Mouse (Mus musculus): ENCODE data around the gene Ciao1. TPM values are rescaled to one million over a fixed set of nuclear protein-coding genes. Genes with fewer than 3 reads are reported as not detected.

Ciao1 gene
- polyA plus RNA-seq, 2 experiments = 29.1 to 38.3 TPM

DNA sequence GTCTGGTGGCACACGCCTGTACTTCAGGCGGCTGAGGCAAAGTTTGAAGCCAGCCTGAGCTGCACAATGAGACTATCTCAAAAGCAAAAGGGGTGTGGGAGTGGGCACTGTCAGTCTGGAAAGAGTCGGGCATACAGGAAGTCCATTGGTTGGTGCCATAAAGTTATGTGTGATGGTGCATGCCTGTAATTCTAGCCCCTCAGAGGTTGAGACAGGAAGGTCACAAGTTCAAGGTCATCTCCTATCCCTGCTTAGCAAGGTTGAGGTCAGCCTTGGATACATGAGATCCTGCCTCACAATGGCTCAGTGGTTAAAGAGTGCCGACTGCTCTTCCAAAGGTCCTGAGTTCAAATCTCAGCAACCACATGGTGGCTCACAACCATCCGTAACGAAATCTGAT, 7.7 kb upstream of the Ciao1 start:
- no peak for ATAC-seq (ENCODE audit: insufficient read depth)
- Histone ChIP-seq H3K4me2 (ENCODE audit: low read depth) (no peak overlapping the region), H3K27ac (no peak overlapping the region), H3K9ac (replicated peaks) (no peak overlapping the region), H3K4me3 (ENCODE audit: insufficient read depth in 1 of 2, low read depth in 2 of 2, low read length in 2 of 2) (no peak overlapping the region), H3K9me3 (ENCODE audit: control insufficient read depth, low read length) (no peaks in the 10 kb centered on the region), H3K36me3 (replicated peaks; ENCODE audit: control insufficient read depth, insufficient read depth, low read depth) (peaks cover 19% of the 10 kb centered on the region), H3K4me1 (replicated peaks; ENCODE audit: control insufficient read depth in 2 of 2, insufficient read depth in 2 of 2, low read length in 1 of 2) (peaks cover 3 to 5% of the 10 kb centered on the region in 2 experiments), H3K27me3 (ENCODE audit: control insufficient read depth, insufficient read depth, low read length) (no peaks in the 10 kb centered on the region)
- TF ChIP-seq EP300 (IDR thresholded peaks at IDR 0.05; ENCODE audit: low read depth) (no peak), CTCF (IDR thresholded peaks at IDR 0.05; ENCODE audit: low read depth) (no peak)
- 69% methylated on average over 6 of the region's 6 CpGs for WGBS (ENCODE audit: insufficient replicate concordance)
- DNase-seq (ENCODE audit: low read depth in 3 of 3, low spot score in 3 of 3) = no peak

DNA sequence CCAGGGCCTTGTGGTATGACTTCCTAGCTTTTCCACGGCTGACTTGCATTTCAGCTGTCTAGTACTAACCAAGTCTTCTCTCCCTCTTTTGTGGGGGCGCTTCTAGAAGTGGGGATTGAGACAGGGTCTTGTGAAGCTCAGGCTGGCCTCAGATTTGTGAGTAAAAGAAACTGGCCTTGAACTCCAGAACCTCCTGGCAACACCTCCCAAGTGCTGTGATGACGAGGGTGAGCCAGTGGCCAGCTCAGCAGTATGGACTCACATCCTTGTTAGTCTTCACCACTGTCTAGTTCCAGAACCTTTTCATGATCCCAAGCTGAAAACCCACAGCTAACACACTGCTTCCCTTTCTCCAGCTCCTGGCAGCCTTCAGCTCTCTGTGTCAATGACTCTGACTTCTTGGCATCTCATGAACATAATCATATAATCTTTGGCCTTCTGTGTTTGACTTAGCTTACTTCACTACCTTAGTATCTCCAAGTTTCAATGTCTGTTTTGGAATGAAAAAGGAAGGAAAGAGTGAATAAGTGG, 7.1 kb upstream of the Ciao1 start:
- 63% methylated on average over 3 of the region's 3 CpGs for whole genome bisulfite sequencing (ENCODE audit: insufficient replicate concordance)
- Histone ChIP-seq H3K4me1 (replicated peaks; ENCODE audit: control insufficient read depth in 2 of 2, insufficient read depth in 2 of 2, low read length in 1 of 2) (peaks cover 6 to 11% of the 10 kb centered on the region in 2 experiments), H3K4me2 (ENCODE audit: low read depth) (no peak overlapping the region), H3K9ac (replicated peaks) (no peak overlapping the region), H3K27me3 (ENCODE audit: control insufficient read depth, insufficient read depth, low read length) (no peaks in the 10 kb centered on the region), H3K4me3 (ENCODE audit: insufficient read depth in 1 of 2, low read depth in 2 of 2, low read length in 2 of 2) (no peak overlapping the region), H3K36me3 (replicated peaks; ENCODE audit: control insufficient read depth, insufficient read depth, low read depth) (peaks cover 19% of the 10 kb centered on the region), H3K27ac (no peak overlapping the region), H3K9me3 (ENCODE audit: control insufficient read depth, low read length) (no peaks in the 10 kb centered on the region)
- DNase-seq (ENCODE audit: low read depth in 3 of 3, low spot score in 3 of 3) = no peak
- ATAC-seq (ENCODE audit: insufficient read depth) = no peak
- TF ChIP-seq EP300 (IDR thresholded peaks at IDR 0.05; ENCODE audit: low read depth) = no peak
- no peak for TF ChIP-seq CTCF (IDR thresholded peaks at IDR 0.05; ENCODE audit: low read depth)

DNA sequence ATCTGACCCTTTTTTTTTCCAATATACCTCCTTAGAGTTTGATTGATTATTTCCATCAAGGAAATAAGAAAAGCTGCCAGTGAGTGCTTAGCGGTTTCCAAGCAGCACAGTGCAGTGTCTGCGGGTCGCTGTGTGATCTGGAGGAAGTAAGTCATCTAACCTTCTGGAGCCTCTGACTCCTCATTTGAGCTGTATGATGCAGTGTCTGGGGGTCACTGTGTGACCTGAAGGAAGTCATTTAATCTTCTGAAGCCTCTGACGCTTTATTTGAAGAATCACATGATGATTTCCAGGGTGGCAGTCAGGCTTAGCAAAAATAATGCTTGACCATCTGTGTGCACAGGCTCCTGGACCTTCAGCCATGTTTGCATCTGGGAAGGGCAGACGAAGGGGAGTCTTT, 5.2 kb upstream of the Ciao1 start:
- Histone ChIP-seq H3K4me1 (replicated peaks; ENCODE audit: control insufficient read depth in 2 of 2, insufficient read depth in 2 of 2, low read length in 1 of 2) (peaks cover 10 to 19% of the 10 kb centered on the region in 2 experiments), H3K9me3 (ENCODE audit: control insufficient read depth, low read length) (no peaks in the 10 kb centered on the region), H3K9ac (replicated peaks) (no peak overlapping the region), H3K27ac (no peak overlapping the region), H3K4me2 (ENCODE audit: low read depth) (no peak overlapping the region), H3K27me3 (ENCODE audit: control insufficient read depth, insufficient read depth, low read length) (no peaks in the 10 kb centered on the region), H3K4me3 (ENCODE audit: insufficient read depth in 1 of 2, low read depth in 2 of 2, low read length in 2 of 2) (no peak overlapping the region), H3K36me3 (replicated peaks; ENCODE audit: control insufficient read depth, insufficient read depth, low read depth) (peaks cover 10% of the 10 kb centered on the region)
- no peak for ATAC-seq (ENCODE audit: insufficient read depth)
- WGBS (ENCODE audit: insufficient replicate concordance) = 82% methylated on average over 5 of the region's 5 CpGs
- DNase-seq (ENCODE audit: low read depth in 3 of 3, low spot score in 3 of 3) = no peak
- TF ChIP-seq EP300 (IDR thresholded peaks at IDR 0.05; ENCODE audit: low read depth) (no peak), CTCF (IDR thresholded peaks at IDR 0.05; ENCODE audit: low read depth) (no peak)

DNA sequence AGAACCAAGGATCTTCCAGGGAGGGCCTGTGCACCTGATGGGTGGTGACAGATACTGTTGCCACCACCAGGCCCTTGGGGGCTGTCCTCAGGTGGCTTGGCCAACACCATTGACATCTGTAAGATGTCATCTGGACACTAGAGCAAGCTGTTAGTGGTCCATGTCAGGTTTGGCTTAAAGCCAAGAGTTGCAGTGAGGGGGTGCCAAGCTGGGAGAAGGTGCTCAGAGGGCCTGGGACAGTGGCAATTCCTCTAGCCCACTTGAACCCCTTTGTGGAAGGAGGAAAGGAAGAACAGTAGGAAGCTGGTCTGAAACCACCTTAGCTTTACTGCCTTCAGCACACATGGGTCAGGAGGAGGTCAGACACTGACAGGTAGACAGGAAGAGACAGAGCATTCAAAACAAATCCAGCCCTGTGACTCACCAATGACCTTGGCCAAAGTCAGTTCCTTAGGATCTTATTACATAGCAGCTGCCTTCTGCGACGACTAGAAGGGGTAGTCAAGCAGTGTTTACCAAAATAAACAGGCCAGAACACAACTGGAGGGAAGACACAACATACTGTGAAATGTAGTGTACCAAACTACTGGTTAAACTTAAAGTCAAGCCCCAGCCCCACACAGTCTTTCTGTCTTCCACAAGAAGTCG, 4.4 kb upstream of the Ciao1 start:
- no peaks in the 10 kb centered on the region for H3K9me3 ChIP-seq (ENCODE audit: control insufficient read depth, low read length)
- no peak overlapping the region for H3K4me3 ChIP-seq (ENCODE audit: insufficient read depth in 1 of 2, low read depth in 2 of 2, low read length in 2 of 2)
- peaks cover 10 to 19% of the 10 kb centered on the region in 2 experiments for H3K4me1 ChIP-seq (replicated peaks; ENCODE audit: control insufficient read depth in 2 of 2, insufficient read depth in 2 of 2, low read length in 1 of 2)
- peaks cover 5% of the 10 kb centered on the region for H3K36me3 ChIP-seq (replicated peaks; ENCODE audit: control insufficient read depth, insufficient read depth, low read depth)
- no peak overlapping the region for H3K27ac ChIP-seq
- TF ChIP-seq EP300 (IDR thresholded peaks at IDR 0.05; ENCODE audit: low read depth) (no peak), CTCF (IDR thresholded peaks at IDR 0.05; ENCODE audit: low read depth) (no peak)
- no peak overlapping the region for H3K4me2 ChIP-seq (ENCODE audit: low read depth)
- H3K27me3 ChIP-seq (ENCODE audit: control insufficient read depth, insufficient read depth, low read length) = no peaks in the 10 kb centered on the region
- WGBS (ENCODE audit: insufficient replicate concordance) = 56% methylated on average over 3 of the region's 3 CpGs
- no peak overlapping the region for H3K9ac ChIP-seq (replicated peaks)
- DNase-seq (ENCODE audit: low read depth in 3 of 3, low spot score in 3 of 3) (no peak), ATAC-seq (ENCODE audit: insufficient read depth) (no peak)

DNA sequence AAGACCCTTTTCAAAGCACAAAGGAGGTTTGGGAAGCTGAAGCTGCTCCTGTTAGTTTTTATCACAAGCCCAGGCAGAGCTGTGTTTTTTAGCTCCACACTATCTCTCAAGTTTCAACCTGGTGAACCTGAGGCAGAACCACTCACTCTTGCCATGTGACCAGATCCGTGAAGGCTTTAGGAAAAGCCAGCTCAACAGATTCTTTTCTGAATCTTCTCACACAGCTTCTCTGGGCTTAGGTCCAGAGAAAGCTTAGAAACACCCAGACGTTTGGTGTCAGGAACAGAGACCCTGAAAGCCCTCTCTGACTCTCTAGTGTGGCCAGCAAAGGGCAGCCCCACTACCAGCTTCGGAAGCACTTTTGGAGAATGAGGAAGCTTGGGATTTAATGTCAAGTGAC, 3.8 kb upstream of the Ciao1 start:
- 71% methylated on average over 3 of the region's 3 CpGs for WGBS (ENCODE audit: insufficient replicate concordance)

More for the DNA sequence above, 3.8 kb upstream of the Ciao1 start:
- no peak for TF ChIP-seq CTCF (IDR thresholded peaks at IDR 0.05; ENCODE audit: low read depth)
- TF ChIP-seq EP300 (IDR thresholded peaks at IDR 0.05; ENCODE audit: low read depth) = no peak
- no peak overlapping the region for H3K4me2 ChIP-seq (ENCODE audit: low read depth)
- DNase-seq (ENCODE audit: low read depth in 3 of 3, low spot score in 3 of 3) = no peak
- H3K27ac ChIP-seq = no peak overlapping the region
- H3K27me3 ChIP-seq (ENCODE audit: control insufficient read depth, insufficient read depth, low read length) = no peaks in the 10 kb centered on the region
- H3K9ac ChIP-seq (replicated peaks) = no peak overlapping the region
- peaks cover 2% of the 10 kb centered on the region; the same call in 1 of the 2 replicates for H3K36me3 ChIP-seq (replicated peaks; ENCODE audit: control insufficient read depth, insufficient read depth, low read depth)
- no peak for ATAC-seq (ENCODE audit: insufficient read depth)
- H3K4me1 ChIP-seq (replicated peaks; ENCODE audit: control insufficient read depth in 2 of 2, insufficient read depth in 2 of 2, low read length in 1 of 2) = peaks cover 16 to 24% of the 10 kb centered on the region in 2 experiments
- no peak overlapping the region for H3K4me3 ChIP-seq (ENCODE audit: insufficient read depth in 1 of 2, low read depth in 2 of 2, low read length in 2 of 2)
- no peaks in the 10 kb centered on the region for H3K9me3 ChIP-seq (ENCODE audit: control insufficient read depth, low read length)
